Mouse (Mus musculus) lung, postnatal 36 days (tissue): ENCODE results near the gene Dock2.
"Not testable (repeated sequence)": the region's sequence is repeated elsewhere in the genome, so short reads cannot be mapped to it uniquely, and the experiment has no call there.

Source experiments
- DNase-seq: peaks from one replicate; pipeline ENCODE4 v3.0.0; 2022; ENCODE audit warnings: mixed read lengths

Dock2 gene

DNA sequence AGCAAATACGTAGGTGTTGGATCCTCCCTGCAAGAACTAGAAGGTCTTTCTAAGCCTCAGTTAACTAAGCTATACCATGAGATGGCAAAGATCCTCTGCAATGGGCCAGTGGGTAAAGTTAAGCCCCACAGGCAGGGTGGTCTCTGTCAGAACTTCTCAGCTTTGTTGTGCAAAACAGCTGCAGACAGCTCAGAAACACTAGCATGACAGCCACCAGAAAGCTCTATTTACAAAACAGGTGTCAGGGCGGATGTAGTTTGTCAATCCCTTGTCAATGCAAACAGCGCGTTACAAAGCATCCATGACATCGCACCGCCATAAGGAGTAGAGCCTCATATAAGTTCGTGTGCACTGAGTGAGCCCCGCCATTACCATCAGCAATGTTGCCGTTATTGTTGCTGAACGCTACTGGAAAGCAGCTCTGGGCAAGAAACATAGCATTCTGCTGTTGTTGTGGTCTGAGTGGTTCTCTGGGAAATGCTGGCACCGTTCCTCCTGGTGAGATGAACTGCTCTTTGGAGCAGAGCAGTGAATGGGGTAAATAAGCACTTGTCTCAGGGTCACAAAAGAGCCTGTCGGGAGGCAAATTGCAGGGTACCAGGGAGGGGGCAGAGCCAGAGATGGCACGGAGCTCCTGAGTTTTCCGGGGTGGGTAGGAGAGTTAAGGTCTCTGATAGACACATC is 507.2 kb downstream of the Dock2 start:
- DNase-seq, result no peak

DNA sequence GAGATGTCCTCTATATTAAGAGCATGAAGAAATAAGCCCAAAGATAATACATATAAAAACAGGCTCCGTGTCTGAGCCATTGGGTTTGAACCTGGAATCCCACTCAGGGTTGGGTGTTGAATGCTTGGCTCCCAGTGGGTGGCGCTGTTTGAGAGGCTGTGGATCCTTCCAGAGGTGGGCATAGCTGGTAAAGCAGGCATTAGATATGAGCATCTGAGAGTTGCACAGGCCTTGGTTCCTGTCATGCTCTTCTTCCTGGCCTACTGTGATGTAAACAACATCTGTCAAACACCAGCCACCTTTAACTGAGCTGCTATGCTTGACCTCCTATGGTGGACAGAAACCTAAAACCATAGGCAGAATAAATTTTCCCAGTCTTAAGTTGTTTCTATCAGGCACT is 507.8 kb downstream of the Dock2 start:
- no peak for DNase-seq

DNA sequence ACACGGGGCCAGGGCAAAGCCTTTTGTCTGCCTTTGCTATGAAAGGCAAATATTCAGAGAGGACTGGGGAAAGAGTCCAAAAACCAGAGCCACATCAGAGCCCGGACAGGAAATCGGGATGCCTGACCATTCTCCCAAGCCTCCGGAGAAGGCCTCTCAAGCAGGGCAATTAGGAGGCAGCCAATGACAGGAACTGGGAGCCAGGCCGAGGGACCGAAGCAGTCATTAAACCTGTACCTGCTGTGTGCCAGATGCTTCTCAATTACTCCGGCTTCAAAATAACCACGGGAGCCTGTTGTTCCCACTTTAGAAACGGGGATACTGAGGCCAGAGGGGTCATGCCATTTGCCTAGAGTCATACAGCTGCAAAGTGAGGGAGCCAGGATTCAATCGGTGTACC is 511.7 kb downstream of the Dock2 start:
- no peak for DNase-seq

DNA sequence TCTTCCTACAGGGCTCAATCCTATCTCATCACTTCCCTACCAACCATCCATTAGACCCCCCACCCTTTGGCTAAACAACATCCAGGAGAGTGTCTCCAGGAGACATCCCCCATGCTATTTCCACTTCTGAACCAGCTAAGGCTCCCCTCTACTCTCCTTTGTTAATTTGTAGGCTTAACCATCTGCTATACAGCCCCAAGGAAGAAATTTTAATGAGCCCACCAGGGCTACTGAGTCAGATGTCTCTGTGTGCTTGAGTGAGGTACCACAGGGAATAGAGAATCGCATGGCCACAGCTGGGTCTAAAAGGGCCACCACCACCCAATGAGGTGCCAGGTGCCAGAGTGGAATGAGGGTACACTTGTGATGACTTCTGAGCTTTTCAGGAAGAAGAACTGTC is 519.6 kb downstream of the Dock2 start:
- no peak for DNase-seq

DNA sequence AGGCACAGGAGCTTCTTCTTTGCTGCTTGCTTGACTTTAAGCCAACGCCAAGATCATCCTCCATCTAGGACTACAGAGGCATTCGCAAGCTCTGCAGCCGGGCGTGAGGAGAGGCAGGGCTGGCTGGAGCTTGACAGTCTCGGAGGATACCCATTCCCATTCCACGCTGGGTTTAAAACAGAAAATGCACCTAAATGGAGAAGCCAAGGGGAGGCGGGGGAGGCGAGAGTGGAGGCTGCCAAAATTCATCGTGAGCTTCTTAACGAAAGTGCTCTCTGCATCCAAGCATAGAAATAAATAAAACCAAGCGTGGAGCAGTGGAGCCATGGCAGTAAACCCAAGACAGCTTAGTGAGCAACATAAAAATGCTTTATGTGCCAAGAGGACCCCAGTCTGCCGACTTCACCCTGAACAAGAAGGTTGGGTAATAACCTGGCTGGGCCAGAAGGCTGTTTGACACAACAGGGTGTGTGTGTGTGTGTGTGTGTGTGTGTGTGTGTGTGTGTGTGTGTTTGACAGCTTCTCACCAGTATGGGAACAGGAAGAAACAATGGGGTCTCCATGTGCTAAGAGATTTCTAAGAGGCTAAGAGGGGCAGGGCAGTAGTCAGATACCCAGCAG is 524.7 kb downstream of the Dock2 start:
- DNase-seq, result no peak

DNA sequence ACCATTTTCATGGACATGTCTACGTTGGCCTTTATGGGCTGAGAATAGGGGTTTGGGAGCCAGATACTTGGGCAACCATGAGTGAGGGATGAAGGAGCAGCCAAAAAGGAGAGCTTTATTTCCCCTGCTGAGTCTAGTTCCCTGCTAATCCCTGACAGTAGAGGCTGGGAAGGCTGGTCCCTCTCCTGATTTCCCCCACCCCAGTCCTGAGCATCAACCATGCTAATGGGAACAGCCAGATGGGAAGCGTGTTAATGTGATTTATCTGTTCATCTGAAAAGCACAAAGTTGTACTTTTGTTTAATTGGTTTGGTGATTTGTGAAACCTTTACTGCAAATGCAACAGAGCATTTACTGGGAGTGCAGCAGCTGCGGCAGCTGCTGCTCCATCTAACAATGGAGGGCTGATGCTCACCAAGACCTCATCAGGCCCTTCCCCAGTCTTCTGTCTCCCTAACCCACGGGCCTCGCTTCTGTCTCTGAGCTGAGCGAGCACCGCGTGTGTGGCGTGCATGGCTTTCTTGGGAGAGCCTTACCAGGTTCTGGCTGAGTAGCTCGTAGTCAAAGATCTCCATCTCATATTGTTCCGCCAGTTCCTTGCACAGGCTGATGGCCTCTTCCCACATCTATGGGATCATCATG is 526.0 kb downstream of the Dock2 start:
- no peak for DNase-seq

DNA sequence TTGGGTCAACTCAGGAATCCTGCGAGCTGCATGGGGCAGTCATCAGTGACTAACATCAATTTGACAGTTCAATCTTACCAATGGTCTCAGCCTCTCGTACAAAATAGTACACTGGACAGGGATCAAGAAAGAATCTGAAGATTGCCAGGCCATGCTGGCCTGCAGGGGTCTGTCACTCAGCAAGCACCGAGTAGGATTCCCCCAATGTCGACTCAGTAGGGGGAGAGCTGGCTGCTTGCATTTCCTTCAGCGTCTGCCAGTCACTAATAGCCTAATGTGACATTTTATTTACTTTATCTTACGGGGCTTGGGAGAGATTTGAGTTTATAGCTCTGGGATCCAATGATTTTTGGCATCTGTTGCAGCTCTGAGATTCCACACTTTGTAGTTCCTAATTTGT is 540.7 kb downstream of the Dock2 start:
- DNase-seq, result no peak

DNA sequence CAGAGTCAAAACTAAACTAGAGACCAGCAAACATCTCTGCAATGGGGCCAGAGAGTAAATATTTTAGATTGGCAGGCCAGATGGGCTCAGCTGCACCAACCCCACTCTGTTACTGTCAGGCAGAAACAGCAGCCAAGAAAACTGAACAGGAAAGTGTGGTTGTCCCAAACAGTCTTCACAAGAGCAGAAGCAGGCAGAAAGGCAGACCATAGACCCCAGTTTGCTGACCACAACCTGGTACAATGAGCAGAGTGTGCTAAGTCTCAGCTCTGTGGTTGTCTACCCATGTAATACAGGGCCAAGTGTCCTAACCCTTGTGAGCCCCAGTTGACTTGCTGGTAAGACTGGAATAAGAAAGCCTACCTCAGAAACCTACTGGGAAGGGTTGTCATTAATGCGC is 543.4 kb downstream of the Dock2 start:
- no peak for DNase-seq

DNA sequence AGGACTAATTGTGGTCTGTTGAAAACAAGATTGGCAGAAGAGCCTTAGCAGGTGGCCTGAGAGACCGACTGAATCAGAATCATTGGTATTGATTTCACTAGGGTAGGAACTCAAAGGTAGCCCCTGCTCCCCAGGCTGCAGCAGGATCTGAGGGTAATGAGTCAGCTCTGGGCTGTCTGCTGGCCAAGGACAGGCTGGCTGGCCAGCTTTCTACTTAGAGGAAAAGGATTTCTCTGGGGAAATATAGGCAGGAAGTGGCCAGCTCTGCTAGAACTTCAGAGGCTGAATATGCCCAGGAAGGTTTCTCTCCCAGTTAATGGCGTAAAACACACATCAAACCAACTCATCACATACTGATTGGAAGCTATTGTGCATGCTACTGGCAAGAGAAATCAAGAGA is 544.0 kb downstream of the Dock2 start:
- no peak for DNase-seq

DNA sequence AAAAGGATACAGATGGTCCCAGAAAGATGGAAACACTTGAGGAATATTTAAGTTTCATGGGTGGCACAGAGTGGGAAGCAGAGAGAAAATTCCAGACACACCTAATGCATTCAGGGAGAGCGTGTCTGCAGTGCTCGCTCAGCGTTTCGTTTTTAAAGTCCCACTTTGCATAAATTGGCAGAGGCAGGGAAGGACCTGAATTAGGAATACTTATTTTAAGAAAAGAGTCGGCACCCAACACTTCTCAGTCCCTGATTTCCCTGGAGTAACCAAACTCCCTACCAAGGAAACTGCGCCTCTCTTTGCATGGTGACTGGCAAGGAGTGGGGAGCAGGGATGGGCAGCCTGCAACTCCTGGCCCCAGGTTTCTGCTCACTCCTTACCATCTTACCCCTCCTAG is 546.8 kb downstream of the Dock2 start:
- DNase-seq, result no peak

DNA sequence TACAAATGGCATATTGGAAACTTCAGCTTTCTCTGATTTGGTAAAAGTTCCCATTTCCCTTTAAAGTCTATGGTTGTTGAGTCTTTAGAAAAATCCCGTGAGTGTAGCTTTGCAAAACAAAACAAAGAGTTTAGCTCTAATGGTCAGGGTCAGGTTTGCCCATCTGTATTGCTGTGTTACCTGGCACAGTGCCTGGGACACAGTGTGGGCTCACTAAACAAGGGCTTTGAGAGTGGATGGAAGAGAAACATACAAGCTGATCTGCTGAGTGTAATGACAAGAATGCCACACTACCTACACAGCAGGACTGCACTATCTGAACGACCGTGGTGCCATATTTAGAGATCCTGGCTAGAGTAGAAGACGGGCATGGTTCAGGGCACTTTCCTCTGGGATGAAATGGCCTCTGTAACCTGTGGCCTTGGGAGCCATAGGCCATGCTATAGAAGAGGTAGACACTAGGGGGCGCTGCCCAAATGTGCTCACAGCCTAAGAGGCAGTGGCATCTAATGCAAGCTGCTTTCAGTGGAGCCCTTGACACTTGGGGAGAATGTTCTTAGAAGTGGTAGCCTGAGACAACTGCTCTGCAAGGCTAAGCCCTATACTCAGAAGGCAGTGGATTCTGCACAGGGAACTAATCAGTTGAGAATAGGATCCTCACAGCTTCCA is 547.5 kb downstream of the Dock2 start:
- peak; percentile 22 for DNase-seq

DNA sequence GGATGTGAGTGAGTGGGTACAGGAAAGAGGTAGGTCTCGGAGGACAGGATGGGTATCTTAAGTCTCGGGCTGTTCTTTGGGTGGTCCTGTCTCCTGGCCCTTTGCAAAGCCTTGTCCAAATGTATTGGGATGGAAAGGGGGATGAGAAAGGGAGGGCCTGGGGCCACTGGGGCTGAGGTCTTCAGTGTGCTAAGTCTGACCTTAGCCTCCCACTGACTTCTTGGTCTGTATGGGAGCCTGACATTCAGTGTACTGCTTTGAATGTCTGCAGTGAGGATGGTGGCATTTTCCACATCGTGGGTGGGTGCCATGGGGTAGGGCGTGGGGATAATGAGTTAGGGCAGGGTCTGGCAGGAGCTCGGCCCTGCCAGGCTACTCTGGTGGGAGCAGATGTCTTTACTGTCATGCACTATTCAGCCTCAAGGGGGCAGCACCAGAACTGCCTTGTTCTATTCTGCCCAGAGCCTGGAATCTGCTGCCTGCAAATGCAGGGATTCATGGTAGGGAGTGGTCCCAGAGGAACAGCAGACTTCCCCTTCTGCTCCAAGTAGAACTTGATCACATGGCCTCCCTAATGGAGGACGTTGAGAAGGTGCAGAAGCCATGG is 554.8 kb downstream of the Dock2 start:
- DNase-seq, result peak; percentile 60

DNA sequence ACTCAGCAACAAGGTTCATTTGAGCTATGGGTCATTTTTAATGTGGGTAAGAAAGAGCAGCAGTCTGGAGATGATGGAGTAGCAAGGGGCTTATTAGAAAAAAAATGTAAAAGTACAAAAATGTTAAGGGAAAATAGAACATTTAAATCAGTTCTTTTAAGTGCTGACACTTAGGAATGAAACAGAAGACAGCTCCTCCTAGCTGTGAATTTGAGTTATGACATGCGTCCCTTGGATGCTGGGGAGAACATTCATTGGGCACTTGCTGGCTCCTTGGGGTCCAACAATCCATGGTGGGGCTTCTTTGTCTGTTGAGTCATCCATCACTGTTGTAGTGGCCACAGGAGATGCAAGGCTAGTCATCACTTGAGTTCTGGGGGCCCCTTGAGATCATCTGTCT is 556.5 kb downstream of the Dock2 start:
- no peak for DNase-seq

DNA sequence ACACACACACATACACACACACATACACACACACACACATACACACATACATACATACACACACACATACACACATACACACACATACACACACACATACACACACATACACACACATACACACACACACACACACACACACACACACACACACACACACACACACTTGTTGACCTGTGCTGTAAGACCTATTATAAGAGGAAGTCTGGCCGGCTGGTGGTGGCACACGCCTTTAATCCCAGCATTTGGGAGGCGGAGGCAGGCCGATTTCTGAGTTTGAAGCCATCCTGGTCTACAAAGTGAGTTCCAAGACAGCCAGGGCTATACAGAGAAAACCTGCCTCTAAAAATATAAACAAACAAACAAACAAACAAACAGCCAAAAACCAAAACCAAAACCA is 563.1 kb downstream of the Dock2 start:
- DNase-seq, result not testable (repeated sequence)

DNA sequence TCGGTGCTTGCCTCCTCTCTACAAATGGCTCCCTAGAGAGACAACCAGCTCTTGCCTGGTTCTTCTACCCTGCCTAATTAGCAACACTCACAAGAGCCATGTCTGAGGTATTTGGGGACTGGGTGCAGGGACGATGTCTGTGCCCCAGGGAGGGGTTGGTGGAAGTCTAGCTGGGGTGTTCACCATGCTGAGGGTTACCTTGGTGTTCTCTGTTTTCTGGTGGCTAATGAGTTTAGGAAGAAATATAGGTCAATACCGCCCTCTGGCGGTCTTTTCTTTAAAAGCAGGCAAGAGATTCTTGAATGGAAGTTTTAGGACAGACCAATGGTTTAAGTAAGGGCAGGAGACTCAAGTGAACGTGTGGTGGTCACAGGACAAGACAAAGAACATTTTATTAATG is 570.8 kb downstream of the Dock2 start:
- DNase-seq, result peak; percentile 83

DNA sequence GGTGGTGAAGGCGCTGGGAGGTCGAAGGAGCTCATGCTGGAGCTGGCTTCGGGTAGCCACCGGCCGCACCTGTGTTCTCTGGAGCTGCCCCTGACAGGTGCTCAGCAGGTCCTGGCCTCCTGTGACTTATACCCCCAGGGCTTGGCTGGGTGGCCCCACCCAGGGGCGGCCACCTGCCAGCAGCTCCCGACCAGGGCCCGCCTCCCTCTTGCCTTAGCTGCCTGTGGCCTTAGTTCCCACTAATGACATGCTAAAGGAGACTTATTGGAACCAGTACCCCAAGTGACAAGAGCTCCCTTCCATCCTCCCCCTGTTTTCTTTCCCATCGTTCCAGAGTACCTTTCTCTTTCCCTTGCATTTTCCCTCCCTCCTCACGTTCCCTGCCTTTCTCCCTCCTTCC is 575.7 kb downstream of the Dock2 start, which contains the start of gene Foxi1:
Gene Foxi1 (minus strand): TSS at position 101 of the 400 bp plus-strand sequence.
- DNase-seq, result no peak

DNA sequence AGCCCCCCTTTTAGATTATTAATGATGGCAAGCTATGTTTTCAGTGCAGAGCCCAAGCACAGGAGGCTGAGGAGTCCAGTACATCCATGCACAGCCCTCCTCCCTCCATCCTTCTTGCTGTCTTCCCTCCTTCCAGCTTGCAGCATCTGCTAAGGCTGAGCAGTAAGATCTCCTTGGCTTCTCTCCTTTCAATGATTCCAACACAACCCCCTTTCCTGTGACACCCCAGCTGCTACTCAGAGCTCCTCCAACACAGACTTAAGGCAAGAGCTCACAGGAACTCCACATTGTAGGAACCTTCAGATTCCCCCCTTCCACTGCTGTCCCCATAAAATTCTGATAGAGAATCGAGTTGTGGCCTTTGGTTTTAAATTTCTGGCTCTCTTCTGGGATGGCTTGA is 580.9 kb downstream of the Dock2 start:
- no peak for DNase-seq

DNA sequence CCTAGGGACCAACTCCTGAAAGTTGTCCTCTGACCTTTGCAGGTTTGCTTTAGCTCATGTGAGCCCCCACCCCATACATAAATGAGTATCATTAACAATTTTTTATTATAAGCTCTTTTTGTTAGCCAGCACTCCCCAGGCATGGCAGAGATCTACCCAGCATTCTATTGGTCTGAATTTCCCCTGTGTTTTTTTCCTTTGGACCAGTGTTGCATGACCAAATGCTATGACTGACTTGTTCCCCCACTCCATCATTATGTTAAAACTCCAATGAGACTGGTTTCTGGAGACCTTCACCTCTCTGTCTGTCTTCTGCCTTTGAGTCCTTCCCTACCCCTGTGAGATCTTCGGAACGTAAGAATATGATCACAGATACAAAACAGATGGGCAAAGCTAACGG is 588.5 kb downstream of the Dock2 start:
- DNase-seq, result no peak

DNA sequence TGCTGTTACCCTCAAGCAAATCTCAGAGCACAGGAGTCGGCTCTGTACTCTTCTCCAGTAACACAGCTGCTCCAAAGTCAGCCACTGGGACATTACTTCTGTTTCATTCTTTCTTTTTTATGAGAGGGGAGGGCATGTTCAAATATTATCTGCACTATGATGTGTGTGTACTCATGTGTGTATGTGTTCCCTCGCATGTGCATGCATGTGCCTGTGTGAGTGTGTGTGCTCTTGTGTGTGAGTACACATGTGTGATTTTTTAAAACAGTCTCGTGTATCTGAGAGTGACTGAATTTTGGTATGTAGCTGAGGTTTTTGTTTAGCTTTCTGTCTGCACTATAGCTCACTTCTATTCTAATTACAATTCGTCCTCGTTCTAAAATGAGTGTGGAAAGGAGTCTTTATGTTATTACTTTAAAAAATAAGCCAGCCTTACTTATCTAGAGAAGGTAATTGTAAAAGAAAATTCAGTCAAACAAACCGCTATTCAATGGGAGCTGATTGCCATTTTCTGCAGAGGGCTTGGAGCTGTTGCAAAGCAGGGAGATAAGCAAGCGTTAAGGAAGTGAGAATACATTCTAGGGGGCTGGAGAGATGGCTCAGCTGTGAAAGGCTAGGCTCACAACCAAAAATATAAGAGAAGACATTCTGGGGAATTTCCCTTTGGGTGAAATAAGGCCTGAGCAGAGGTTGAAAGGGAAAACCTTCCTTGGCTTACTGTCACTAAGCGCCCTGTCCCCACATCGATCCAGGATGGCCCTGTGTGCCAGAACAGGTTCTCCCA is 589.3 kb downstream of the Dock2 start:
- no peak for DNase-seq

DNA sequence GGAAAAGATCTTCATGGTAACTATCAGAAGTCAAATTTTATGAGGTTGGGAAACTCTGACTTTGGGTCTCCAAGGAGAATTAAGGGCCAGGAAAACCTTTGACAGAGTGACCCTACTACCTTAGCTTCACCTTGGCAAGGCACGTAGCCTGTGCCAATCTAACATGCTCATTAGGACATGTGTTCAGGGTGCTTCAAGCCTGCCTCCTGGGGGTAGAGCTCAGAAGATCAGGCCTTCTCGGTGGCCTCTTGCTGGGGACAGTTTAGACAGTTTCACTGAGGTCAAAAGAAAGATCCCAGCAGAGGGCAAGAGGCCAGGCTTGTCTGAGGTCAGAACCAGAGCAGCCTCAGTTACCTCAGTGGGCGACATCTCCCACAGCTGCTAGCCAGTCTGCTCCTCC is 590.0 kb downstream of the Dock2 start:
- DNase-seq, result no peak

DNA sequence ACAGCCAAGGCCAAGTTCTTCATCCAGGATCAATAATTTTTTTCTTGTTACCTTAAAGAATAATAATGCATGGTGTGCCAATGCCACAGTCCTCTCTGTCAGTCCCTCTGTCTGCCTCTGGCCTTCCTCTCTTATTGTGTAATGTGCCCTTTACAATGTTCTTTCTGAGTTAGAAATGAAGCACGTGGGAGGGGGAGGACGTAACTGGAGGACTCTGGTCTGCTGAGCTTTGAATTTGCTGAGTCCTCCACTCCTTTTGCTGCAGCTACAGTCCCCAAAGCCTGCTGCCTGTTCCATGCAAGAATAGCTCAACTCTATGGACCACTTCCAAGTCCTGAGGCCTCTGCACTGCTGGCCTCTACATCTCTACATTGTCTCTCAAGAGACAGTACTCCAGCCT is 599.4 kb downstream of the Dock2 start:
- peak; percentile 8 for DNase-seq
